Mouse (Mus musculus): ENCODE results near the gene Tmem255b.

- no peak for TF ChIP-seq EP300 (IDR thresholded peaks at IDR 0.05; ENCODE audit: low read depth)
- no peak for TF ChIP-seq CTCF (IDR thresholded peaks at IDR 0.05; ENCODE audit: low read depth)
These were observed 11.5 kb downstream of the Tmem255b start for GRCm38 (mm10) chr8:13446456-13446855.
